Mouse (Mus musculus) MEL (cell line): ENCODE results near the gene Rfx5.

Source experiments
- CHD2 ChIP-seq: IDR thresholded peaks from 2 replicates; pipeline ENCODE4 v1.6.1; 2011; ENCODE audit warnings: low read length, improper control_type of control experiment
- CTCF ChIP-seq, 3 experiments: IDR thresholded peaks in 2 of 3; conservative IDR thresholded peaks in 1 of 3; 2 replicates each; pipeline ENCODE4 v1.5.1; 2011 to 2012; ENCODE audit warnings: low read length in 3 of 3, low read depth in 2 of 3, mild to moderate bottlenecking in 2 of 3, improper control_type of control experiment in 1 of 3, inconsistent platforms in 1 of 3, mixed read lengths in 1 of 3, moderate library complexity in 1 of 3; ENCODE audit not compliant: control insufficient read depth in 1 of 3, insufficient read depth in 1 of 3, poor library complexity in 1 of 3, severe bottlenecking in 1 of 3
- EP300 ChIP-seq, 2 experiments: IDR thresholded peaks; 2 replicates each; pipeline ENCODE4 v1.6.1; 2011; ENCODE audit warnings: improper control_type of control experiment in 2 of 2, low read length in 2 of 2, low read depth in 1 of 2, mild to moderate bottlenecking in 1 of 2
- MAX ChIP-seq: IDR thresholded peaks from 2 replicates; pipeline ENCODE4 v1.6.1; 2011; ENCODE audit warnings: low read length, improper control_type of control experiment
- RAD21 ChIP-seq: IDR thresholded peaks from 2 replicates; pipeline ENCODE4 v1.6.1; 2011; ENCODE audit warnings: mild to moderate bottlenecking, low read depth, low read length, improper control_type of control experiment
- RCOR1 ChIP-seq: IDR thresholded peaks from 2 replicates; pipeline ENCODE4 v1.6.1; 2012; ENCODE audit warnings: low read depth, mild to moderate bottlenecking, inconsistent platforms, low read length, improper control_type of control experiment
- SIN3A ChIP-seq: IDR thresholded peaks from 2 replicates; pipeline ENCODE4 v1.6.1; 2012; ENCODE audit warnings: low read length, improper control_type of control experiment, inconsistent platforms
- TAL1 ChIP-seq: IDR thresholded peaks from 2 replicates; pipeline ENCODE4 v1.6.1; 2012; ENCODE audit warnings: mild to moderate bottlenecking, inconsistent platforms, low read length, moderate library complexity, mixed read lengths

DNA sequence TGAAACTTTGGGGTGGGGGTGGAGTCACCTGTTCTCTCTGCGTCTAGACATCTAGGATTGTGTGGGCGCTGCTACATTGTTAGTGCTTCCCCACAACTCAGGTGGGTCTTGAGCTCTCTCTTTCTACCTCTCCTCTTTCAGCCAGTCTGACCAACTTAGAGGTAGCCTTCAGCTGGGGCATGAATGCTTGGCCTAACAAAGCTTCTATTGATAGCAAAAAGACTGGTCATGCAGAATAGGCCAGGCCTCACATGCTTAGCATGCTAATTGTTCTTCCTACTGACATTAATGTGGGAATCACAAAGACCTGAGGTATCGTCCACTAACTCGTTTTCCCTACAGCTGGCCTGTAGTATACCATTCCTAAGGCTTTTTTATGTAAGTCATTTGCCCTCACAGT lies 48.7 kb downstream of the Rfx5 start:
- TF ChIP-seq CTCF (IDR thresholded peaks at IDR 0.05 in 2 of 3, conservative IDR thresholded peaks at IDR 0.05 in 1 of 3; ENCODE audit: control insufficient read depth in 1 of 3, insufficient read depth in 1 of 3, low read depth in 2 of 3, low read length in 3 of 3, poor library complexity in 1 of 3, severe bottlenecking in 1 of 3) (no peak), RCOR1 (no peak), RAD21 (no peak), EP300 (IDR thresholded peaks at IDR 0.05; ENCODE audit: low read depth in 1 of 2, low read length in 2 of 2) (no peak), TAL1 (no peak), SIN3A (no peak), MAX (no peak), CHD2 (no peak)
